Mouse (Mus musculus) cerebellum, postnatal 14 days (tissue): Measurements from ENCODE around the gene Nudt4.
A peak's percentile ranks its signal among the peaks of the same experiment; 100 is the strongest.

Experiments used
- DNase-seq, 2 experiments: peaks; one replicate each; pipeline ENCODE4 v3.0.0; 2021; ENCODE audit warnings: mixed read lengths in 2 of 2

Gene Nudt4

GRCm38 (mm10) chr10:95563851-95564845 lies at the start of gene Nudt4:
Gene Nudt4 (minus strand): TSS chr10:95564146.
- peak; percentile 93 to 95 for DNase-seq

- DNase-seq, result no peak
Measured at GRCm38 (mm10) chr10:95611331-95611721, 47.4 kb upstream of the Nudt4 start.

GRCm38 (mm10) chr10:95610666-95611330 lies 46.9 kb upstream of the Nudt4 start:
- DNase-seq, result peak; percentile 12 to 31

GRCm38 (mm10) chr10:95604979-95605613 lies 41.1 kb upstream of the Nudt4 start:
- no peak for DNase-seq

GRCm38 (mm10) chr10:95600527-95600926 lies 36.6 kb upstream of the Nudt4 start:
- no peak for DNase-seq

- no peak for DNase-seq
Measured at GRCm38 (mm10) chr10:95599740-95600139, 35.8 kb upstream of the Nudt4 start.

- DNase-seq, result no peak
Measured at GRCm38 (mm10) chr10:95598056-95598587, 34.2 kb upstream of the Nudt4 start.

GRCm38 (mm10) chr10:95595852-95596639 lies 32.1 kb upstream of the Nudt4 start:
- DNase-seq, result no peak

GRCm38 (mm10) chr10:95594414-95594813 lies 30.5 kb upstream of the Nudt4 start:
- no peak for DNase-seq

GRCm38 (mm10) chr10:95591257-95591656 lies 27.3 kb upstream of the Nudt4 start:
- no peak for DNase-seq

GRCm38 (mm10) chr10:95590196-95590595 lies 26.2 kb upstream of the Nudt4 start:
- DNase-seq, result no peak

- DNase-seq, result no peak
Measured at GRCm38 (mm10) chr10:95589196-95589595, 25.2 kb upstream of the Nudt4 start.

- no peak for DNase-seq
Measured at GRCm38 (mm10) chr10:95587509-95588220, 23.7 kb upstream of the Nudt4 start.

- no peak for DNase-seq
Measured at GRCm38 (mm10) chr10:95585554-95585953, 21.6 kb upstream of the Nudt4 start.

- DNase-seq, result no peak
Measured at GRCm38 (mm10) chr10:95577567-95577950, 13.6 kb upstream of the Nudt4 start.

GRCm38 (mm10) chr10:95576876-95577566 lies 13.1 kb upstream of the Nudt4 start:
- peak; percentile 40 to 43 for DNase-seq

GRCm38 (mm10) chr10:95575839-95576380 lies 12.0 kb upstream of the Nudt4 start:
- no peak for DNase-seq

GRCm38 (mm10) chr10:95574994-95575393 lies 11.0 kb upstream of the Nudt4 start:
- no peak for DNase-seq

GRCm38 (mm10) chr10:95569441-95569840 lies 5.5 kb upstream of the Nudt4 start:
- DNase-seq, result no peak

GRCm38 (mm10) chr10:95568016-95568415 lies 4.1 kb upstream of the Nudt4 start:
- no peak for DNase-seq

GRCm38 (mm10) chr10:95567550-95567949 lies 3.6 kb upstream of the Nudt4 start:
- no peak for DNase-seq
